Mouse (Mus musculus) limb, embryonic 15.5 days (tissue): ENCODE results near the gene Psme1. TPM values are rescaled to one million over a fixed set of nuclear protein-coding genes. Genes with fewer than 3 reads are reported as not detected.

ENCODE experiments used
- ATAC-seq: fragments of 200-750 bp; cut with Nextera tagmentation; 2 replicates; pipeline ENCODE4 v1.8.0; 2017; ENCODE audit warnings: low read depth, moderate TSS enrichment; ENCODE audit not compliant: insufficient number of reproducible peaks, low FRiP score, low TSS enrichment
- H3K27ac ChIP-seq: fragments of 300-500 bp; sonication (generic); 2 replicates; pipeline ENCODE4 v1.5.1; 2015; ENCODE audit warnings: moderate library complexity, mild to moderate bottlenecking, inconsistent platforms
- H3K27me3 ChIP-seq: fragments of 300-500 bp; sonication (generic); 2 replicates; pipeline ENCODE4 v1.6.1; 2015; ENCODE audit warnings: inconsistent platforms
- H3K36me3 ChIP-seq: fragments of 300-500 bp; sonication (generic); 2 replicates; pipeline ENCODE4 v1.6.1; 2015; ENCODE audit warnings: inconsistent platforms
- H3K4me1 ChIP-seq: fragments of 300-500 bp; sonication (generic); 2 replicates; pipeline ENCODE4 v1.6.1; 2015; ENCODE audit warnings: inconsistent platforms
- H3K4me2 ChIP-seq: fragments of 300-500 bp; sonication (generic); 2 replicates; pipeline ENCODE4 v1.6.1; 2015; ENCODE audit warnings: mild to moderate bottlenecking, inconsistent platforms
- H3K4me3 ChIP-seq: fragments of 300-500 bp; sonication (generic); 2 replicates; pipeline ENCODE4 v1.5.1; 2015; ENCODE audit warnings: mild to moderate bottlenecking, inconsistent platforms
- H3K9ac ChIP-seq: fragments of 300-500 bp; sonication (generic); 2 replicates; pipeline ENCODE4 v1.6.1; 2015; ENCODE audit warnings: inconsistent platforms
- H3K9me3 ChIP-seq: fragments of 300-500 bp; sonication (generic); 2 replicates; pipeline ENCODE4 v1.6.1; 2016; ENCODE audit warnings: inconsistent platforms
- WGBS: fragments of 180-500 bp; shearing (Covaris S2); methylation state at CpG from one replicate; pipeline ENCODE4 v1.1.7; 2015; 5-methylcytosine and 5-hydroxymethylcytosine counted together
- polyA plus RNA-seq: library from polyadenylated mRNA; unstranded; fragments of >200 nt; fragmentation: Nextera tagmentation; extraction: Ambion mirVana; gene quantifications from 2 replicates; pipeline ENCODE4 v1.2.1, GENCODE M21; 2015

Gene Psme1
- polyA plus RNA-seq, 1 experiment from 2014 or later, result 141 TPM

DNA sequence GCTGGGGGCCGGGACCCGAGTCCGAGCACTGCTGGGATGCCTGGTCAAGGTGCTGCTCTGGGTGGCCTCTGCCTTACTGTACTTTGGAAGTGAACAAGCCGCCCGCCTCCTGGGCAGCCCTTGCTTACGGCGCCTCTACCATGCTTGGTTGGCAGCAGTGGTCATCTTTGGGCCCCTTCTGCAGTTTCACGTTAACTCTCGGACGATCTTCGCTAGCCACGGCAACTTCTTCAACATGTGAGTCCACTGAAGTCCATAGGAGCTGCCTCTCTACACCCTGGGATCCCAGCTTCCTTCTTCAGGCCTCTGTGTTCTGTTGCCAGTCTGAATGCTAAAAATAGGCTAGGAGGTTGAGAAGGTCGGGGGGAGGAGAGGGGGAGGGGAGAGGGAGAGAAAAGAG, 2.2 kb upstream of the Psme1 start:
- Histone ChIP-seq H3K4me1 (peaks cover 10% of the 10 kb centered on the region), H3K27ac (no peak overlapping the region), H3K9me3 (no peaks in the 10 kb centered on the region), H3K9ac (no peak overlapping the region), H3K4me2 (peak overlapping the region; percentile 5; the same call in 1 of the 2 replicates), H3K27me3 (no peaks in the 10 kb centered on the region), H3K4me3 (peak overlapping the region; percentile 14), H3K36me3 (peaks cover 8% of the 10 kb centered on the region)
- ATAC-seq, result no peak
- WGBS, result 67% methylated on average over 13 of the region's 13 CpGs

DNA sequence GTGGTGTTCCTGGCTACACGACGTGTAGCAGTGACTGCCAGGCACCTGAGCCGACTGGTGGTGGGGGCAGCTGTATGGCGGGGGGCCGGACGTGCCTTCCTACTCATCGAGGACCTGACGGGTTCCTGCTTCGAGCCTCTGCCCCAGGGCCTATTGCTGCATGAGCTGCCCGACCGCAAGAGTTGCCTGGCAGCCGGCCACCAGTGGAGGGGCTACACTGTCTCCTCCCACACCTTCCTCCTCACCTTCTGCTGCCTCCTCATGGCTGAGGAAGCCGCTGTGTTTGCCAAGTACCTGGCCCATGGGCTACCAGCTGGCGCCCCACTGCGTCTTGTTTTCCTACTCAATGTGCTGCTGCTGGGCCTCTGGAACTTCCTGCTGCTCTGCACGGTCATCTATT, 1.5 kb upstream of the Psme1 start:
- Histone ChIP-seq H3K27ac (no peak overlapping the region), H3K36me3 (peaks cover 15% of the 10 kb centered on the region), H3K4me3 (peak overlapping the region; percentile 14), H3K9me3 (no peaks in the 10 kb centered on the region), H3K4me1 (peaks cover 10% of the 10 kb centered on the region), H3K9ac (no peak overlapping the region), H3K27me3 (no peaks in the 10 kb centered on the region), H3K4me2 (no peak overlapping the region; the same call in 1 of the 2 replicates)
- ATAC-seq, result no peak
- WGBS, result 60% methylated on average over 16 of the region's 16 CpGs

DNA sequence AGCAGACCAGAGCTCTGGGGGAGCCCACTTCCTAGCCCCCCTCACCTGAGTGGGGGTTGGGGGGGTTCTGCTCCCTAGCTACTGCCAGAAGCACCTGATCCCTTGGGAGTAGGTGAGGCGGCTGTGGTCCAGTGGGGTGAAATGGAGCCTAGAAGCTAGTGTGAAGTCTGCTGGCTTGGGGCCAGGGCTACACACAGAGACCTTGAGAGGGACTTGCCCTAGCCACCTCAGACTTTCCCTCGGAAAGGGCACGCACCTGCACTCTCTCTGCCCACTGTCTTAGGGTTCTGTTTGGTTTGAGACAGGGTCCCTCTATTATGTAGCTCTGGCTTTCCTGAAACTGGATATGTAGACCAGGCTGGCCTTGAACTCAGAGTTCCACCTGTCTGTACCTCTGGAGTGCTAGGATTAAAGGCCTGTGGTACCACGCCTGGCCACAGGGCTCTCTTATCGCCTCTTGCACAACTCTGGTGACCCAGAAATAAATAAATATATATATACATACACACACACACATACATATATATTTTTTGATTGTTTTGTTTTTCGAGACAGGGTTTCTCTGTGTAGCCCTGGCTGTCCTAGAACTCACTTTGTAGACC, 846 bp downstream of the Psme1 start:
- peak overlapping the region; percentile 60 for H3K4me3 ChIP-seq
- no peaks in the 10 kb centered on the region for H3K27me3 ChIP-seq
- H3K27ac ChIP-seq, result peak overlapping the region; percentile 84
- ATAC-seq, result no peak
- peaks cover 10% of the 10 kb centered on the region for H3K4me1 ChIP-seq
- peak overlapping the region; percentile 76 for H3K9ac ChIP-seq
- 30% methylated on average over 6 of the region's 6 CpGs for WGBS
- H3K36me3 ChIP-seq, result peaks cover 21% of the 10 kb centered on the region
- peak overlapping the region; percentile 73 for H3K4me2 ChIP-seq
- H3K9me3 ChIP-seq, result no peaks in the 10 kb centered on the region

DNA sequence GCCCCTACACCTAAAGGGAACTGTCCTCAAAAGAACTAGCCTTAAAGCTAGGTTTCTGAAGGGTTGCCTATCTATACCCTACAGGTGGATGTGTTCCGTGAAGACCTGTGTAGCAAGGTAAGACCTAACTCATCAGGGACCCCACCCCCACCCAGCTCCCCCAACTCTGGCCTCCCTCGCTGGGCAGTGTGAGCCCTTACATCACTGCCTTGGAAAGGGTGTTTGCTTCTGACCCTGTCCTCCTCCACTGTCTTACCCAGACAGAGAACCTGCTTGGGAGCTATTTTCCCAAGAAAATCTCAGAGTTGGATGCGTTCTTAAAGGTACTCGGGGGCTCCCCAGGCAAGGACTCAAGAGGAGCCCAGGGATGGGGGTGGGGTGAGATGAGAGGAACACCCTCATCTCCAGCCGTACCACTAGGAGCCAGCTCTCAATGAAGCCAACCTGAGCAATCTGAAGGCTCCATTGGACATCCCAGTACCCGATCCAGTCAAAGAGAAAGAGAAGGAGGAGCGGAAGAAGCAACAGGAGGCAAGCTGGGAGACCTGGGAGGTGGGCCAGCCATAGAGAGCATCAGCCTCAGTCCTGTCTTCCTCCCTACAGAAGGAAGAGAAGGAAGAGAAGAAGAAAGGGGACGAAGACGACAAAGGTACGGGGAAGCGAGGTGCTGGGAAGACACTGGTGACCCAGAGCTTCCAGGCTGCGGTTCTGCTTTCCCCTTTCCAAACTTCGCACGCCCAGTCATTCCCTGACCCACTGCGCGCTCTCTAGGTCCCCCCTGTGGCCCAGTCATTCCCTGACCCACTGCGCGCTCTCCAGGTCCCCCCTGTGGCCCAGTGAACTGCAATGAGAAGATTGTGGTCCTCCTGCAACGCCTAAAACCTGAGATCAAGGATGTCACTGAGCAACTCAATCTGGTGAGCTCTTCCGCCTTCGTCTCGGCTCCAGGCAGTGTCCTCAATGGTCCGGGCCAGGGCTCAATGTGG, 1.9 kb downstream of the Psme1 start:
- WGBS, result 88% methylated on average over 23 of the region's 23 CpGs
- no peak overlapping the region for H3K27ac ChIP-seq
- ATAC-seq, result no peak

DNA sequence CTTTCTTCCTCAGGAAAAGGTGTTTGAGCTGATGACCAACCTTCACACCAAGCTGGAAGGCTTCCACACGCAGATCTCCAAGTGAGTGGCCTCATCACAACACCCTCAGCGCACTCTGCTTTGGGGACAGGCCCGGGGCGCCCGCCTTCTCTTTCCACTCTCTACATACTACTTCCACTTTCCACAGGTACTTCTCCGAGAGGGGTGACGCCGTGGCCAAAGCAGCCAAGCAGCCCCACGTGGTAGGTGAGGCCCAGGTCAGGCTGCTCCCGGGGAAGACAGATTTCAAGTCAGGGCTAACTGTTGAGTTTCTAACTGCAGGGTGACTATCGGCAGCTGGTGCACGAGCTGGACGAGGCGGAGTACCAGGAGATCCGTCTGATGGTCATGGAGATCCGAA, 2.8 kb downstream of the Psme1 start:
- H3K9me3 ChIP-seq, result no peaks in the 10 kb centered on the region
- 91% methylated on average over 16 of the region's 16 CpGs for WGBS
- no peaks in the 10 kb centered on the region for H3K27me3 ChIP-seq
- H3K36me3 ChIP-seq, result peaks cover 21% of the 10 kb centered on the region
- H3K4me1 ChIP-seq, result peaks cover 21% of the 10 kb centered on the region
- H3K9ac ChIP-seq, result no peak overlapping the region
- H3K27ac ChIP-seq, result no peak overlapping the region
- no peak for ATAC-seq
- H3K4me3 ChIP-seq, result no peak overlapping the region
- no peak overlapping the region for H3K4me2 ChIP-seq

More for the DNA sequence above, 1.9 kb downstream of the Psme1 start:
- no peak overlapping the region for H3K4me3 ChIP-seq
- H3K4me1 ChIP-seq, result peaks cover 12% of the 10 kb centered on the region
- H3K4me2 ChIP-seq, result no peak overlapping the region
- no peak overlapping the region for H3K9ac ChIP-seq
- no peaks in the 10 kb centered on the region for H3K9me3 ChIP-seq
- H3K36me3 ChIP-seq, result peaks cover 21% of the 10 kb centered on the region
- H3K27me3 ChIP-seq, result no peaks in the 10 kb centered on the region

DNA sequence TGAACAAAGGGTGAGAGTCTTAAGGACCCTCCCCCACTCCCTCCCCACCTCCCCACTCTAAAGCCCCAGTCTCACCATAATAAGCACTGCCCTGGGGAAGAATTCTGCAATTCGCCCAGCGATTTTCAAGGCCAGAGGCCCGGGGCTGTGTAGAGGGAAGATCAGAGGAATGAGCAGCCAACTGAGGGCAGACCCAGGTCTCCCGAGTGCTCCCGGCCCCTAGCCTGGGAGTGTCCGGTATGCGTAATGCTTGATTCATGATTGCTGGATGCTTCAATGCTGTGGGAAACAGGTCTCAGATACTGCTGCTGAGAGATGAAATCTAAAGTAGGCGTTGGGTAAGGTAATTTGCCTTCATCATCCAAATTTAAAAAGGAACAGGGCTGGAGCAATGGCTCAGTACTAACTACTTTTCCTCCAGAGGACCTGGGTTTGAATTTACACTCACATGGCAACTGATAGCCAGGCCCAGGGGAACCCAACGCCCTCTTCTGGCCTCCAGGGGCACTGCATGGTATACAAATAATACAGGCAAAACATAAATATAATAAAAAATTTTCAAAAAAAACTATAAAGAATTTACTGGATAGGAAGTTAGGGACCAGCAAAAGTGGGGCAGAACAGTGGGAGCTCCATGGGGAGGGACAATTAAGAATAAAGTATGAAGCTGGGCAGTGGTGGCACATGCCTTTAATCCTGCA, 4.2 kb downstream of the Psme1 start:
- Histone ChIP-seq H3K4me2 (no peak overlapping the region), H3K27ac (no peak overlapping the region), H3K4me1 (peaks cover 18% of the 10 kb centered on the region), H3K27me3 (no peaks in the 10 kb centered on the region), H3K36me3 (peaks cover 24% of the 10 kb centered on the region), H3K4me3 (no peak overlapping the region), H3K9me3 (no peaks in the 10 kb centered on the region), H3K9ac (no peak overlapping the region)
- 63% methylated on average over 9 of the region's 9 CpGs for WGBS
- no peak for ATAC-seq

DNA sequence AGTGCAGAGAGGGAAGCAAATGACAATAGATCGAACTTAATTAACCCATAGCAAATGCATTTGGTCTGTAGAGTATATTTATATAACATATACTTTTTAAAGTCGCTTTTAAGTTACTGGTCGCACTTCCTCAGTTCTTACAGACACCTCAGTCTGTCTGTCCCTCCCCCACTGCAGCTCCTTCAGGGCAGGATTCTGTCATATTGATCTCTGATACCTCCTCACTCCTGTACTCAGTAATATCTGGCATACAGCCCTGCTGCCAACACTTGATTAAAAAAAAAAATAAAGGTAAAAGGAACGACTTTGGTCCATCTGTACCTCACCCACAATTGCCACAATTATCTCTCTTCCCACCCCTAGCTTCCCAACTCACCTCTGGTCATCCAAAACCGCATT, 6.4 kb downstream of the Psme1 start:
- Histone ChIP-seq H3K4me2 (peak overlapping the region; percentile 86), H3K36me3 (peaks cover 39% of the 10 kb centered on the region), H3K9me3 (no peaks in the 10 kb centered on the region), H3K27ac (no peak overlapping the region), H3K27me3 (no peaks in the 10 kb centered on the region), H3K4me3 (peak overlapping the region; percentile 51), H3K4me1 (peaks cover 15% of the 10 kb centered on the region), H3K9ac (no peak overlapping the region)
- no peak for ATAC-seq
- 38% methylated on average over 5 of the region's 5 CpGs for WGBS

DNA sequence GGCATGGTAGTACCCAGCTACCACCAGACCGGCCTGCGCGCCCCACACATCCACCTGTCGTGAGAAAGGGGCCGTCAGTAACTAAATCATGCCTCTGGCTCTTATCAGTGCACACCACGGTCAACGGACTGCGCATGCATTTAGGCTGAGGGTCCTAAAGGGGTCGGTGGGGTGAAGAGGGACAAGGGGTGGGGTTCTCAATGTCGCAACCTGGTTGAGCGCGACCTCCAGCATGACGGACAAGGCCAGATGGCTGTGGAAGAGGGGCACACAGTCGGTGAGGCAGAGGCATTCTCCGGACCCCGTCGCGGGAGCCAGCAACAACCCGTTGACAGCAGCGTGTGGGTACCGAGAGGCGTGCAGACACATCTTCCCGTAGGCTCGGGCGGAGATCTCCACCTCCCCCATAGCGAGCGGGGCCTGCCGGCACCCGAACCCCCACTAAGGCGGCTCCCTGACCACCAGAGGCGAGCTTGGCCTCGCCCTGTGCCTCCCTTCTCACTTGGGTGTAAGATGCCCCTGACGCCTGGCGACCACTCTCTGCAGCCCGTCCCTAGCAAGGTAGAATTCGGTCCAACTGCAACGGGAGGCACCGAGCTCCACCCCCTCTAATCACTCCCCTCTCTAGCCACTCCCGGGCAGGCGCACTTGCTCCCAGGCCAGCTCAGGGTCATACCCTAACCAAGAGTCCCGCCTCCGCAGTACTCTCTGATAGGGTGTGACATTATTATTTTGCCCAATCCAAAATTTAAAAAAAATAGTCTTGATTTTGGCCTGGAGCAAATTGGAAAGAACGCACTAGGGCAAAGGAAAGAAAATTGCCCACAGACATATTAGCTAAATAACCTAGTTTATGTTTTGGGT, 7.0 kb downstream of the Psme1 start, which contains the start of gene Emc9:
TSS of gene Emc9 (minus strand) at position 601 of the 864 bp plus-strand sequence.
- H3K27ac ChIP-seq, result 0 out of 2 replicates have a peak within 1 kb of the TSS, but pooled peaks have one; percentile 19

DNA sequence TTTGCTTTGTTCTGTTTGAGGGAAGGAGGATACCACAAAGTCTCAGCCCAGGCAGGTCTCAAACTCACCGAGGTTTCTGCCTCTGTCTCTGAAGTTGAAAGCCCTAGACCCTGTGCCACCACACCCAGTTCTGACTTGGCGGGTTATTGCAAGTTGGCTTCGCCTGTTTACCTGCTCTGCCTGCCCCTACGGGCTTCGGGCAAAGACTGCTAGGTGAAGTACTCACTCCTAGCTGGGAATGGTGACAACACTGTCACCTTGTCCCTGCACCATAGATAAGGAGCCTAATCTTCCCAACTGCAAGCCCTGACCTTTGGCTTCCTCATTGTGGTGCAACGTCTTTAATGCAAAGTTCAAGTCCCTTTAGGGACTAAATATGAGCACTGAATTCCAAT, 7.6 kb downstream of the Psme1 start:
- no peaks in the 10 kb centered on the region for H3K27me3 ChIP-seq
- H3K27ac ChIP-seq, result no peak overlapping the region
- WGBS, result 49% methylated on average over 6 of the region's 6 CpGs
- H3K36me3 ChIP-seq, result peaks cover 32% of the 10 kb centered on the region
- peak overlapping the region; percentile 86 for H3K4me2 ChIP-seq
- peaks cover 23% of the 10 kb centered on the region for H3K4me1 ChIP-seq
- no peaks in the 10 kb centered on the region for H3K9me3 ChIP-seq
- H3K4me3 ChIP-seq, result peak overlapping the region; percentile 51; the same call in 1 of the 2 replicates
- ATAC-seq, result no peak
- H3K9ac ChIP-seq, result no peak overlapping the region

More for the DNA sequence above, 7.0 kb downstream of the Psme1 start, which contains the start of gene Emc9:
- peak within 1 kb of the TSS; percentile 86 for H3K4me2 ChIP-seq
- H3K27me3 ChIP-seq, result no peaks in the 10 kb centered on the region
- peaks cover 19% of the 10 kb centered on the region for H3K4me1 ChIP-seq
- ATAC-seq, result peak; percentile 53; the same call in 1 of the 2 replicates
- 3% methylated on average over 38 of the region's 43 CpGs for WGBS
- peaks cover 38% of the 10 kb centered on the region for H3K36me3 ChIP-seq
- peak within 1 kb of the TSS; percentile 51 for H3K4me3 ChIP-seq
- no peaks in the 10 kb centered on the region for H3K9me3 ChIP-seq
- H3K9ac ChIP-seq, result peak within 1 kb of the TSS; percentile 26

DNA sequence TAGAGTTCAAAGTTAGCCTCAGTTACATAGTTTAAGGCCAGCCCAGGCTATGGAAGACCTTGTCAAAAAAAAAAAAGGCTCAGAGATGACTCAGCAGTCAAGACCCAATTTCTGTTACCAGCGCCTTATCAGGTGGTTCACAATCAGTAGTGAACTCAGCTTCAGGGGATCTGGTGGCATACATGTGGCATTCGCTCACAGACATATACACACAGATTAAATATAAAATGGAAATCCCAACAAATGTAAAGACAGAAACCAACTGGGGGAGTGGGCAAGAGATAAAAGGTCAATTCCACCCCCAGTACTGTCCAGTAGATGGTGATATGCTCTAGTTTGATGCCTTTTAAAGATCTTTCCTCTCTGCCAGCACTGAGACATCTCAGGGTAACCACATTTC, 8.2 kb downstream of the Psme1 start:
- no peak overlapping the region for H3K27ac ChIP-seq
- no peaks in the 10 kb centered on the region for H3K9me3 ChIP-seq
- H3K4me1 ChIP-seq, result peaks cover 23% of the 10 kb centered on the region
- no peak overlapping the region for H3K9ac ChIP-seq
- H3K4me2 ChIP-seq, result no peak overlapping the region
- H3K27me3 ChIP-seq, result no peaks in the 10 kb centered on the region
- no peak for ATAC-seq
- WGBS, result 92% methylated on average over 2 of the region's 2 CpGs
- peaks cover 26% of the 10 kb centered on the region for H3K36me3 ChIP-seq
- no peak overlapping the region for H3K4me3 ChIP-seq

DNA sequence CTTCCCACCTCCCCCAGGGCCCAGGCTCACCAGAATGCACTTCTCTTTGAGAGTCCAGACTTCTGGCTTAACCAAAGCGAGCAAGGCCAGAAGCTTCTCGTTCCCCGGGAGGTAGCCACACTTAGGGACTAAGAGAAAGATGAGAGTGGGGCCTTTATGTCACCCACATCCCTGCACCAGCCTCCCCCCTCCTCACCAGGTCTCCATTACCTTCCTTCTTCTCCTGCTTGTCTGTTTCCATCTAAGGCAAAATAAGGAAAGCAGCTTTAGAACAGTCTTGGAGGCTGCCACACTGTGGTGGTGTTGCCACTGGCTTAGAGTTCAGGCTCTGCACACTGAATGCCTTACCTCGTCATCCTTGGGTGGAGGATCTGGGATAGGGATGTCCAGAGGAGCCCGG, 11.3 kb downstream of the Psme1 start:
- Histone ChIP-seq H3K4me2 (no peak overlapping the region), H3K4me3 (no peak overlapping the region), H3K4me1 (peaks cover 41% of the 10 kb centered on the region), H3K27me3 (no peaks in the 10 kb centered on the region), H3K9me3 (no peaks in the 10 kb centered on the region), H3K9ac (no peak overlapping the region), H3K36me3 (peaks cover 26% of the 10 kb centered on the region), H3K27ac (no peak overlapping the region)
- WGBS, result 94% methylated on average over 5 of the region's 5 CpGs
- no peak for ATAC-seq
